Comparison of ENCODE assay signal across 11 mouse cellular contexts in genomic region chr2:119740567-119740966, GRCm38 (mm10). TPM values are rescaled to one million over a fixed set of nuclear protein-coding genes. Genes with fewer than 3 reads are reported as not detected.
A peak's percentile ranks its signal among the peaks of the same experiment; 100 is the strongest.
DNase-seq lines count a peak whose midpoint lies in the region; ATAC-seq and TF ChIP-seq lines count a peak whose summit lies in the region.
"Had no signal": no experiment of that assay in that cellular context is flagged by ENCODE, and none has a peak within 500 bp of the region (broad histone marks: within the 10 kb centered on the region; RNA-seq: fewer than 3 reads in every experiment).

No protein-coding gene starts in this region.

- H3K4me3 ChIP-seq in kidney, embryonic 15.5 days (replicated peaks): no peak overlapping the region
- no peak overlapping the region for H3K4me3 ChIP-seq in kidney, embryonic 16.5 days (ENCODE audit: low read length)
- H3K4me3 ChIP-seq in MEL (ENCODE audit: control insufficient read depth in 1 of 2, insufficient read depth in 1 of 2, low read depth in 2 of 2, low read length in 2 of 2): peak overlapping the region; percentile 82 to 99
- H3K4me3 ChIP-seq in small intestine, adult 2 months (ENCODE audit: low read depth, low read length): no peak overlapping the region

- TF ChIP-seq POLR2A in MEL (IDR thresholded peaks at IDR 0.05; ENCODE audit: control insufficient read depth in 1 of 2, insufficient read depth in 1 of 2, low read depth in 1 of 2, low read length in 2 of 2, poor library complexity in 1 of 2): no peak
- TF ChIP-seq POLR2A in small intestine, adult 2 months (IDR thresholded peaks at IDR 0.05; ENCODE audit: low read depth, low read length): no peak

- no peak for TF ChIP-seq CTCF in MEL (IDR thresholded peaks at IDR 0.05 in 2 of 3, conservative IDR thresholded peaks at IDR 0.05 in 1 of 3; ENCODE audit: control insufficient read depth in 1 of 3, insufficient read depth in 1 of 3, low read depth in 2 of 3, low read length in 3 of 3, poor library complexity in 1 of 3, severe bottlenecking in 1 of 3)
- no peak for TF ChIP-seq CTCF in small intestine, adult 2 months (IDR thresholded peaks at IDR 0.05; ENCODE audit: extremely low read depth, insufficient read length, insufficient replicate concordance, low read depth, low read length)

- H3K9ac ChIP-seq in kidney, embryonic 15.5 days: no peak overlapping the region
- no peak overlapping the region for H3K9ac ChIP-seq in kidney, embryonic 16.5 days (replicated peaks; ENCODE audit: low read length)
- peak overlapping the region; percentile 84 for H3K9ac ChIP-seq in MEL (ENCODE audit: control insufficient read depth, low read depth, low read length, poor library complexity, severe bottlenecking)

- no peak for TF ChIP-seq RAD21 in MEL (IDR thresholded peaks at IDR 0.05; ENCODE audit: low read depth, low read length)

- 23% methylated on average over 2 of the region's 2 CpGs for WGBS in kidney, embryonic 15.5 days
- WGBS in kidney, embryonic 16.5 days: 19% methylated on average over 2 of the region's 2 CpGs
- WGBS in small intestine, adult 2 months: 15% methylated on average over 2 of the region's 2 CpGs

- H3K4me1 ChIP-seq in kidney, embryonic 15.5 days: peaks cover 48% of the 10 kb centered on the region
- H3K4me1 ChIP-seq in kidney, embryonic 16.5 days (ENCODE audit: insufficient read depth, low read length): peaks cover 26% of the 10 kb centered on the region
- H3K4me1 ChIP-seq in MEL (ENCODE audit: control insufficient read depth in 1 of 2, insufficient read depth in 2 of 2, low read length in 2 of 2): peaks cover 0 to 3% of the 10 kb centered on the region in 2 experiments; a peak in 1 of 4 replicates
- H3K4me1 ChIP-seq in small intestine, adult 2 months (ENCODE audit: control insufficient read depth, insufficient read depth, insufficient read length, low read length): peaks cover 27% of the 10 kb centered on the region

- TF ChIP-seq EP300 in MEL (IDR thresholded peaks at IDR 0.05; ENCODE audit: low read depth in 1 of 2, low read length in 2 of 2): no peak

- no peak overlapping the region for H3K27ac ChIP-seq in kidney, embryonic 15.5 days
- no peak overlapping the region for H3K27ac ChIP-seq in kidney, embryonic 16.5 days (ENCODE audit: low read length)
- peak overlapping the region; percentile 77; the same call in 1 of the 2 replicates for H3K27ac ChIP-seq in MEL (ENCODE audit: control insufficient read depth, low read depth, low read length)
- H3K27ac ChIP-seq in small intestine, adult 2 months (ENCODE audit: insufficient read depth, low read depth, low read length): peak overlapping the region; percentile 87

- H3K9me3 ChIP-seq in kidney, embryonic 15.5 days (replicated peaks): no peaks in the 10 kb centered on the region
- H3K9me3 ChIP-seq in kidney, embryonic 16.5 days (ENCODE audit: low read length): no peaks in the 10 kb centered on the region
- H3K9me3 ChIP-seq in MEL (replicated peaks; ENCODE audit: insufficient read depth, low read length): no peaks in the 10 kb centered on the region
- H3K9me3 ChIP-seq: midbrain, embryonic 12.5 days had no signal

- peak; percentile 45 for DNase-seq in MEL (ENCODE audit: low read depth, low spot score)
- DNase-seq in ovary, adult 18-20 months (ENCODE audit: low spot score): no peak
- no peak for DNase-seq in kidney, postnatal 25 days
- DNase-seq: adrenal gland, postnatal 36 days; cerebellum, adult 11 months had no signal

- H3K4me2 ChIP-seq in kidney, embryonic 15.5 days: peak overlapping the region; percentile 100
- H3K4me2 ChIP-seq in kidney, embryonic 16.5 days (replicated peaks; ENCODE audit: low read depth, low read length): no peak overlapping the region

- H3K36me3 ChIP-seq in kidney, embryonic 15.5 days: peaks cover 6% of the 10 kb centered on the region
- H3K36me3 ChIP-seq in kidney, embryonic 16.5 days (ENCODE audit: insufficient read depth, low read length): 0 out of 2 replicates have a peak, but pooled peaks cover 1% of the 10 kb centered on the region
- H3K36me3 ChIP-seq in MEL (ENCODE audit: control insufficient read depth in 1 of 2, insufficient read depth in 2 of 2, low read length in 2 of 2): no peaks in the 10 kb centered on the region; a peak in 1 of 4 replicates
- no peaks in the 10 kb centered on the region for H3K36me3 ChIP-seq in small intestine, adult 2 months (ENCODE audit: control insufficient read depth, insufficient read depth, low read length)

- peaks cover 3% of the 10 kb centered on the region; the same call in 1 of the 2 replicates for H3K79me2 ChIP-seq in MEL (ENCODE audit: control insufficient read depth, insufficient read depth, low read length, poor library complexity)

- no peak for ATAC-seq in kidney, embryonic 15.5 days (replicated peaks; ENCODE audit: low FRiP score)
- ATAC-seq in kidney, embryonic 16.5 days (ENCODE audit: low FRiP score, low TSS enrichment): no peak
- ATAC-seq in common myeloid progenitor, adult 5-6 weeks (replicated peaks; ENCODE audit: low read depth, poor library complexity, severe bottlenecking): peak; percentile 16
- ATAC-seq: inflammation-experienced regulatory T-cells, adult 6 months had no signal

- H3K27me3 ChIP-seq in kidney, embryonic 15.5 days: peaks cover 44% of the 10 kb centered on the region
- peaks cover 27% of the 10 kb centered on the region for H3K27me3 ChIP-seq in kidney, embryonic 16.5 days (ENCODE audit: insufficient read depth, low read length)
- no peaks in the 10 kb centered on the region for H3K27me3 ChIP-seq in MEL (ENCODE audit: control insufficient read depth in 1 of 2, insufficient read depth in 2 of 2, low read length in 2 of 2)
- no peaks in the 10 kb centered on the region for H3K27me3 ChIP-seq in small intestine, adult 2 months (ENCODE audit: control insufficient read depth, insufficient read depth, low read length)

TF ChIP-seq in MEL, 35 proteins besides CTCF, POLR2A, EP300 and RAD21:
- no peak for TF ChIP-seq GATA1 (IDR thresholded peaks at IDR 0.05; ENCODE audit: low read depth, low read length)
- TF ChIP-seq NRF1 (IDR thresholded peaks at IDR 0.05; ENCODE audit: insufficient read depth, low read depth, low read length, poor library complexity, severe bottlenecking): no peak
- TF ChIP-seq ZNF384 (IDR thresholded peaks at IDR 0.05; ENCODE audit: low read depth, low read length): peak; percentile 86

RNA-seq across cellular contexts. Expression of gene Itpka, which starts 1.6 kb away (rescaled TPM):
- polyA plus RNA-seq in kidney, embryonic 15.5 days (2015; fragmentation: Nextera tagmentation; extraction: Ambion mirVana): 1.2 and 1.5 TPM in 2 replicates
- polyA plus RNA-seq in kidney, embryonic 16.5 days (2015; fragmentation: Nextera tagmentation; extraction: Ambion mirVana): 0.81 and 1.2 TPM in 2 replicates
- 1.8 and 2.1 TPM in 2 replicates for total RNA-seq in MEL (2012; rRNA removed)
- 1 to 10 TPM in 1 of 2 experiments, not detected in 1; 3.1 TPM for polyA plus RNA-seq in MEL (2012; ENCODE audit: insufficient read depth in 1 of 2, insufficient read length in 2 of 2, low read depth in 1 of 2, low replicate concordance in 2 of 2, missing spikeins in 1 of 2)
- total RNA-seq in common myeloid progenitor, adult 5-6 weeks (2017): 0.18 TPM in 1 of 2 replicates, not detected in the other
- 21.6 and 39.7 TPM in 2 replicates for polyA plus RNA-seq in small intestine, adult 2 months (2012; rRNA removed)

RNA-seq across cellular contexts. Expression of gene Ltk, which starts 19.7 kb away (rescaled TPM):
- 0.53 and 0.95 TPM in 2 replicates for polyA plus RNA-seq in kidney, embryonic 15.5 days (2015; fragmentation: Nextera tagmentation; extraction: Ambion mirVana)
- 0.46 and 0.96 TPM in 2 replicates for polyA plus RNA-seq in kidney, embryonic 16.5 days (2015; fragmentation: Nextera tagmentation; extraction: Ambion mirVana)
- total RNA-seq in MEL (2012; rRNA removed): 0.23 and 0.33 TPM in 2 replicates
- 1 to 10 TPM in 1 of 2 experiments, not detected in 1; 2.5 TPM for polyA plus RNA-seq in MEL (2012; ENCODE audit: insufficient read depth in 1 of 2, insufficient read length in 2 of 2, low read depth in 1 of 2, low replicate concordance in 2 of 2, missing spikeins in 1 of 2)
- total RNA-seq in common myeloid progenitor, adult 5-6 weeks (2017): not detected in 2 replicates
- polyA plus RNA-seq in small intestine, adult 2 months (2012; rRNA removed): 1.8 and 2.0 TPM in 2 replicates

RNA-seq across cellular contexts. Expression of gene Rpap1, which starts 46.8 kb away (rescaled TPM):
- 29.9 and 34.1 TPM in 2 replicates for polyA plus RNA-seq in kidney, embryonic 15.5 days (2015; fragmentation: Nextera tagmentation; extraction: Ambion mirVana)
- 32.1 and 35.9 TPM in 2 replicates for polyA plus RNA-seq in kidney, embryonic 16.5 days (2015; fragmentation: Nextera tagmentation; extraction: Ambion mirVana)
- 12.9 and 13.6 TPM in 2 replicates for total RNA-seq in MEL (2012; rRNA removed)
- 10 to 100 TPM in 1 of 2 experiments, not detected in 1; 26.8 TPM for polyA plus RNA-seq in MEL (2012; ENCODE audit: insufficient read depth in 1 of 2, insufficient read length in 2 of 2, low read depth in 1 of 2, low replicate concordance in 2 of 2, missing spikeins in 1 of 2)
- 9.1 and 11.2 TPM in 2 replicates for total RNA-seq in common myeloid progenitor, adult 5-6 weeks (2017)
- 12.8 and 18.2 TPM in 2 replicates for polyA plus RNA-seq in small intestine, adult 2 months (2012; rRNA removed)

RNA-seq across cellular contexts. Expression of gene Tyro3, which starts 57.0 kb away (rescaled TPM):
- 12.3 and 13.0 TPM in 2 replicates for polyA plus RNA-seq in kidney, embryonic 15.5 days (2015; fragmentation: Nextera tagmentation; extraction: Ambion mirVana)
- 15.2 TPM in 2 replicates for polyA plus RNA-seq in kidney, embryonic 16.5 days (2015; fragmentation: Nextera tagmentation; extraction: Ambion mirVana)
- total RNA-seq in MEL (2012; rRNA removed): 11.0 and 11.2 TPM in 2 replicates
- 10 to 100 TPM in 1 of 2 experiments, not detected in 1; 15.2 TPM for polyA plus RNA-seq in MEL (2012; ENCODE audit: insufficient read depth in 1 of 2, insufficient read length in 2 of 2, low read depth in 1 of 2, low replicate concordance in 2 of 2, missing spikeins in 1 of 2)
- total RNA-seq in common myeloid progenitor, adult 5-6 weeks (2017): 1.1 TPM in 1 of 2 replicates, not detected in the other
- 3.2 and 6.3 TPM in 2 replicates for polyA plus RNA-seq in small intestine, adult 2 months (2012; rRNA removed)

Comparison
In these comparisons a context has a peak if more than half of its experiments do, and no peak if none do; other contexts are left out.
1. H3K27ac ChIP-seq: peak in MEL (single experiment) and small intestine, adult 2 months (single experiment); none in kidney, embryonic 15.5 days (single experiment) and kidney, embryonic 16.5 days (single experiment).
2. H3K4me3 ChIP-seq: peak in MEL (2 of 2); none in kidney, embryonic 15.5 days (single experiment), kidney, embryonic 16.5 days (single experiment) and small intestine, adult 2 months (single experiment).